ENCODE assay signal across 23 mouse cellular contexts in the genomic region with DNA sequence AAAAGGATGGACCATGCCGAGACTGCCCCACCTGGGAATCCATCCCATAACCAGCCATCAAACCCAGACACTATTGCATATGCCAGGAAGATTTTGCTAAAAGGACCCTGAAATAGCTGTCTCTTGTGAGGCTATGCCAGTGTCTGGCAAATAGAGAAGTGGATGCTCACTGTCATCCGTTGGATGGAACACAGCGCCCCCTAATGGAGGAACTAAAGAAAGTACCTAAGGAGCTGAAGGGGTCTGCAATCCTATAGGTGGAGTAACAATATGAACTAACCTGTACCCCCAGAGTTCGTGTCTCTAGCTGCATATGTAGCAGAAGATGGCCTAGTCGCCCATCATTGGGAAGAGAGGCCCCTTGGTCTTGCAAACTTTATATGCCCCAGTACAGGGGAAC. TPM values are rescaled to one million over a fixed set of nuclear protein-coding genes. Genes with fewer than 3 reads are reported as not detected.
A peak's percentile ranks its signal among the peaks of the same experiment; 100 is the strongest.
DNase-seq lines count a peak whose midpoint lies in the region; ATAC-seq and TF ChIP-seq lines count a peak whose summit lies in the region.
"Not testable (repeated sequence)": the region's sequence is repeated elsewhere in the genome, so short reads cannot be mapped to it uniquely, and the experiment has no call there.
"Had no signal": no experiment of that assay in that cellular context is flagged by ENCODE, and none has a peak within 500 bp of the region (broad histone marks: within the 10 kb centered on the region; RNA-seq: fewer than 3 reads in every experiment).

No protein-coding gene starts in this region.

- H3K36me3 ChIP-seq in ES-E14 (ENCODE audit: control insufficient read depth, insufficient read depth, low read length, poor library complexity, severe bottlenecking); liver, postnatal 0 days (replicated peaks; ENCODE audit: insufficient read depth, low read length): not testable (repeated sequence)

- not testable (repeated sequence) for TF ChIP-seq EP300 in liver, postnatal 0 days (IDR thresholded peaks at IDR 0.05; ENCODE audit: low read depth)

- ATAC-seq in liver, postnatal 0 days = not testable (repeated sequence)

- not testable (repeated sequence) for H3K4me2 ChIP-seq in liver, postnatal 0 days (ENCODE audit: low read depth, low read length)

- H3K4me1 ChIP-seq in ES-E14 (ENCODE audit: control insufficient read depth in 2 of 2, insufficient read depth in 2 of 2, low read length in 2 of 2, poor library complexity in 1 of 2); liver, postnatal 0 days (ENCODE audit: insufficient read depth): not testable (repeated sequence)

- H3K9me3 ChIP-seq in ES-E14 (ENCODE audit: control insufficient read depth, insufficient read depth, low read depth, low read length); liver, postnatal 0 days (ENCODE audit: low read length): not testable (repeated sequence)

- not testable (repeated sequence) for H3K27ac ChIP-seq in ES-E14 (ENCODE audit: insufficient read depth, low read depth, low read length, poor library complexity, severe bottlenecking); liver, postnatal 0 days (ENCODE audit: low read depth)

- 29% methylated on average over 5 of the region's 5 CpGs for WGBS in liver, postnatal 0 days (ENCODE audit: insufficient replicate concordance)

- TF ChIP-seq CTCF in liver, postnatal 0 days (IDR thresholded peaks at IDR 0.05; ENCODE audit: low read depth) = peak; percentile 63

- not testable (repeated sequence) for H3K27me3 ChIP-seq in liver, postnatal 0 days (ENCODE audit: insufficient read depth, low read length)

- H3K9ac ChIP-seq in ES-E14 (ENCODE audit: insufficient read depth, low read depth, low read length, poor library complexity, severe bottlenecking); liver, postnatal 0 days (replicated peaks): not testable (repeated sequence)

- in situ Hi-C loops in ES-E14 (cut with MboI; ENCODE audit: low sequenced_read_pairs in 2 of 2, unreplicated experiment in 2 of 2) = not testable (repeated sequence)

- not testable (repeated sequence) for H3K4me3 ChIP-seq in ES-E14 (ENCODE audit: insufficient read depth in 1 of 2, low read depth in 1 of 2, low read length in 2 of 2, poor library complexity in 1 of 2, severe bottlenecking in 1 of 2); liver, postnatal 0 days (ENCODE audit: low read depth, low read length)

- DNase-seq in B cell, adult 2 months = peak; percentile 76 to 77
- peak; percentile 38 for DNase-seq in ES-E14 (ENCODE audit: low read depth, low spot score)
- peak; percentile 41 for DNase-seq in T-cell, adult 2 months (ENCODE audit: low spot score)
- DNase-seq in embryo, embryonic 10 days (ENCODE audit: low spot score) = peak; percentile 5
- DNase-seq in liver, postnatal 0 days = peak; percentile 27
- peak; percentile 8 for DNase-seq in spleen, adult 12 weeks (ENCODE audit: low spot score)
- DNase-seq in testis, postnatal 10 days (ENCODE audit: low spot score) = peak; percentile 47
- peak; percentile 48 for DNase-seq in thymus, postnatal 4 days

RNA-seq across cellular contexts. Expression of gene Chil5, which starts 35.1 kb away (rescaled TPM):
- total RNA-seq in ES-E14 (2012; rRNA removed) = not detected in 2 replicates
- polyA plus RNA-seq in liver, postnatal 0 days (2015; fragmentation: Nextera tagmentation; extraction: Ambion mirVana) = 0.33 and 0.38 TPM in 2 replicates
- total RNA-seq: adrenal gland, adult 2 months; left cerebral cortex, adult 2 months; left cerebral cortex, postnatal 4 days had no signal
- polyA plus RNA-seq: adrenal gland, adult 2 months; C2C12; embryonic facial prominence, embryonic 13.5 days; forebrain, embryonic 14.5 days; heart, embryonic 15.5 days; hindbrain, embryonic 15.5 days; kidney, embryonic 14.5 days; midbrain, embryonic 16.5 days; stomach, embryonic 14.5 days had no signal

RNA-seq across cellular contexts. Expression of gene Chia1, which starts 45.3 kb away (rescaled TPM):
- not detected in 2 replicates for total RNA-seq in ES-E14 (2012; rRNA removed)
- polyA plus RNA-seq in liver, postnatal 0 days (2015; fragmentation: Nextera tagmentation; extraction: Ambion mirVana) = not detected in 2 replicates
- total RNA-seq: adrenal gland, adult 2 months; gastrocnemius, postnatal 14 days; heart, adult 8-10 months; heart, postnatal 4 days had no signal
- polyA plus RNA-seq: adrenal gland, adult 2 months; C2C12; embryonic facial prominence, embryonic 13.5 days; intestine, embryonic 16.5 days; kidney, embryonic 14.5 days; stomach, embryonic 14.5 days had no signal

RNA-seq across cellular contexts. Expression of gene Pifo, which starts 53.3 kb away (rescaled TPM):
- 0.80 TPM in 1 of 2 replicates, not detected in the other for total RNA-seq in ES-E14 (2012; rRNA removed)
- polyA plus RNA-seq in liver, postnatal 0 days (2015; fragmentation: Nextera tagmentation; extraction: Ambion mirVana) = not detected in 2 replicates
- total RNA-seq: adrenal gland, adult 2 months; gastrocnemius, postnatal 14 days; heart, adult 8-10 months; heart, postnatal 4 days had no signal
- polyA plus RNA-seq: adrenal gland, adult 2 months; C2C12; intestine, embryonic 16.5 days; kidney, embryonic 14.5 days had no signal

Comparison
In these comparisons a context has a peak if more than half of its experiments do, and no peak if none do; other contexts are left out.
1. DNase-seq: peak in every context shown above with its lines; median percentile 76 in B cell, adult 2 months; 48 in thymus, postnatal 4 days; 47 in testis, postnatal 10 days; 41 in T-cell, adult 2 months; 38 in ES-E14; 27 in liver, postnatal 0 days; 8 in spleen, adult 12 weeks; 5 in embryo, embryonic 10 days.